Mouse (Mus musculus) hindbrain, embryonic 14.5 days (tissue): ENCODE data around the gene Gm9918. TPM values are rescaled to one million over a fixed set of nuclear protein-coding genes. Genes with fewer than 3 reads are reported as not detected.

Source experiments
- ATAC-seq: fragments of 200-750 bp; cut with Nextera tagmentation; 2 replicates; pipeline ENCODE4 v1.8.0; 2017; ENCODE audit warnings: moderate number of reproducible peaks, mild to moderate bottlenecking, moderate TSS enrichment, moderate library complexity; ENCODE audit not compliant: low FRiP score
- DNase-seq: peaks from one replicate; pipeline ENCODE4 v3.0.0-alpha.2; 2015; ENCODE audit warnings: low spot score
- H3K27ac ChIP-seq: fragments of 300-500 bp; sonication (generic); 2 replicates; pipeline ENCODE4 v1.5.1; 2014; ENCODE audit warnings: mild to moderate bottlenecking, moderate library complexity
- H3K27me3 ChIP-seq: fragments of 300-500 bp; sonication (generic); 2 replicates; pipeline ENCODE4 v1.6.1; 2014; ENCODE audit warnings: mild to moderate bottlenecking, low read length, mixed read lengths; ENCODE audit not compliant: control insufficient read depth, insufficient read depth
- H3K36me3 ChIP-seq: fragments of 300-500 bp; sonication (generic); replicated peaks from 2 replicates; pipeline ENCODE4 v1.6.1; 2014; ENCODE audit not compliant: control insufficient read depth, insufficient read depth
- H3K4me1 ChIP-seq: fragments of 300-500 bp; sonication (generic); replicated peaks from 2 replicates; pipeline ENCODE4 v1.6.1; 2014; ENCODE audit warnings: antibody characterized with exemption, low read length, mixed read lengths; ENCODE audit not compliant: control insufficient read depth, insufficient read depth
- H3K4me2 ChIP-seq: fragments of 300-500 bp; sonication (generic); replicated peaks from 2 replicates; pipeline ENCODE4 v1.6.1; 2014; ENCODE audit warnings: mild to moderate bottlenecking, moderate library complexity
- H3K4me3 ChIP-seq: fragments of 300-500 bp; sonication (generic); replicated peaks from 2 replicates; pipeline ENCODE4 v1.5.1; 2014; ENCODE audit warnings: mild to moderate bottlenecking, low read length
- H3K9ac ChIP-seq: fragments of 300-500 bp; sonication (generic); 2 replicates; pipeline ENCODE4 v1.6.1; 2014
- H3K9me3 ChIP-seq: fragments of 300-500 bp; sonication (generic); 2 replicates; pipeline ENCODE4 v1.6.1; 2016; ENCODE audit warnings: low read length; ENCODE audit not compliant: control insufficient read depth
- WGBS: fragments of 180-500 bp; shearing (Covaris S2); extraction: QIAGEN DNeasy Blood & Tissue Kit; methylation state at CpG from one replicate; pipeline ENCODE4 v1.1.7; 2014; 5-methylcytosine and 5-hydroxymethylcytosine counted together
- polyA plus RNA-seq: library from polyadenylated mRNA; unstranded; fragments of >200 nt; fragmentation: Nextera tagmentation; extraction: Ambion mirVana; gene quantifications from 2 replicates; pipeline ENCODE4 v1.2.1, GENCODE M21; 2014

Gene Gm9918
- polyA plus RNA-seq, 1 experiment from 2014 or later = not detected

GRCm38 (mm10) chr15:102311489-102311888, 41.1 kb downstream of the Gm9918 start:
- Histone ChIP-seq H3K9me3 (no peaks in the 10 kb centered on the region), H3K4me2 (no peak overlapping the region), H3K4me1 (no peaks in the 10 kb centered on the region), H3K27me3 (no peaks in the 10 kb centered on the region), H3K27ac (no peak overlapping the region), H3K9ac (no peak overlapping the region), H3K36me3 (0 out of 2 replicates have a peak, but pooled peaks cover 11% of the 10 kb centered on the region), H3K4me3 (no peak overlapping the region)
- DNase-seq (no peak), ATAC-seq (no peak)

DNA sequence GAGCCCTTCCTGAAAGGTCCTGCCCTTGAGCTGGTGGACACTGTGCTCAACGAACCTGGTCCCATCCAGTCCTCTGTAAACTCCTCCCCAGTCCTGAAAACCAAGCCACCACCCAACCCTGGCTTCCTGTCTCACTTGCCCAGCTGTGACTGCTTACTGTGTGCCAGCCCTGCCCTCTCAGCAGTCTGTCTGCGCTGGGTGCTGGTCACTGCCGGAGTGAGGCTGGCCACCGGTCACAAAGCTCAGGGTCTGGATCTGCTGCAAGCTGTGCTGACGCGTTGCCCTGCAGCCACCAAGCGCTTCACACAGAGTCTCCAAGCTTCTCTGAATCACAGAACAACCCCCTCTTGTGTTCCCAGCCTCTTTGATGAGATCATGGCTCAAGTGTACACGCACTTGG, 44.9 kb downstream of the Gm9918 start:
- WGBS = 94% methylated on average over 8 of the region's 8 CpGs
- Histone ChIP-seq H3K9ac (no peak overlapping the region), H3K4me3 (no peak overlapping the region), H3K4me1 (no peaks in the 10 kb centered on the region), H3K27ac (no peak overlapping the region), H3K4me2 (no peak overlapping the region), H3K36me3 (0 out of 2 replicates have a peak, but pooled peaks cover 13% of the 10 kb centered on the region), H3K9me3 (no peaks in the 10 kb centered on the region), H3K27me3 (no peaks in the 10 kb centered on the region)
- ATAC-seq (no peak), DNase-seq (no peak)

GRCm38 (mm10) chr15:102316263-102316662, 45.9 kb downstream of the Gm9918 start:
- Histone ChIP-seq H3K27ac (no peak overlapping the region), H3K4me3 (no peak overlapping the region), H3K4me1 (no peaks in the 10 kb centered on the region), H3K9me3 (no peaks in the 10 kb centered on the region), H3K36me3 (peaks cover 18% of the 10 kb centered on the region; the same call in 1 of the 2 replicates), H3K27me3 (no peaks in the 10 kb centered on the region), H3K4me2 (no peak overlapping the region), H3K9ac (no peak overlapping the region)
- no peak for ATAC-seq
- 92% methylated on average over 6 of the region's 6 CpGs for WGBS
- DNase-seq = peak; percentile 64

Other genes starting within 250 kb of the Gm9918 start
- gene Krt18, start 242.4 kb upstream of the Gm9918 start, polyA plus RNA-seq = 8.6 and 15.7 TPM in 2 replicates
- 83.6 and 93.2 TPM in 2 replicates for gene Eif4b, start 196.8 kb upstream of the Gm9918 start, polyA plus RNA-seq
- 9.9 and 10.4 TPM in 2 replicates for gene Tns2, start 170.2 kb upstream of the Gm9918 start, polyA plus RNA-seq
- gene Spryd3, start 134.3 kb upstream of the Gm9918 start, polyA plus RNA-seq = 54.8 and 62.4 TPM in 2 replicates
- gene Igfbp6, start 126.2 kb upstream of the Gm9918 start, polyA plus RNA-seq = 1.8 and 1.9 TPM in 2 replicates
- 0.13 TPM in 1 of 2 replicates, not detected in the other for gene Soat2, start 120.0 kb upstream of the Gm9918 start, polyA plus RNA-seq
- 45.4 and 47.1 TPM in 2 replicates for gene Zfp740, start 67.3 kb upstream of the Gm9918 start, polyA plus RNA-seq
- 27.5 and 33.3 TPM in 2 replicates for gene Csad, start 65.8 kb upstream of the Gm9918 start, polyA plus RNA-seq
- 0.22 and 1.1 TPM in 2 replicates for gene Itgb7, start 38.6 kb upstream of the Gm9918 start, polyA plus RNA-seq
- gene Rarg, start 13.0 kb upstream of the Gm9918 start, polyA plus RNA-seq = 6.2 and 6.7 TPM in 2 replicates
- 60.6 and 61.8 TPM in 2 replicates for gene Mfsd5, start 8.9 kb downstream of the Gm9918 start, polyA plus RNA-seq
- gene Espl1, start 25.7 kb downstream of the Gm9918 start, polyA plus RNA-seq = 6.8 and 7.0 TPM in 2 replicates
- 518 and 626 TPM in 2 replicates for gene Pfdn5, start 55.6 kb downstream of the Gm9918 start, polyA plus RNA-seq
- gene Myg1, start 61.1 kb downstream of the Gm9918 start, polyA plus RNA-seq = 77.4 and 78.4 TPM in 2 replicates
- 30.7 and 33.8 TPM in 2 replicates for gene Aaas, start 80.2 kb downstream of the Gm9918 start, polyA plus RNA-seq
- gene Sp7, start 96.6 kb downstream of the Gm9918 start, polyA plus RNA-seq = 0.64 and 0.82 TPM in 2 replicates
- gene Sp1, start 135.6 kb downstream of the Gm9918 start, polyA plus RNA-seq = 5.3 and 6.2 TPM in 2 replicates
- 0.13 and 0.39 TPM in 2 replicates for gene Amhr2, start 174.8 kb downstream of the Gm9918 start, polyA plus RNA-seq
- 98.3 and 105 TPM in 2 replicates for gene Prr13, start 188.5 kb downstream of the Gm9918 start, polyA plus RNA-seq
- 158 and 166 TPM in 2 replicates for gene Pcbp2, start 200.0 kb downstream of the Gm9918 start, polyA plus RNA-seq
- 9.6 and 17.2 TPM in 2 replicates for gene Gm10337, start 233.2 kb downstream of the Gm9918 start, polyA plus RNA-seq
- 43.9 and 47.5 TPM in 2 replicates for gene Map3k12, start 246.5 kb downstream of the Gm9918 start, polyA plus RNA-seq
- gene Tarbp2, start 247.6 kb downstream of the Gm9918 start, polyA plus RNA-seq = 77.8 and 86.7 TPM in 2 replicates